Mouse (Mus musculus): ENCODE data around the gene Neu3. TPM values are rescaled to one million over a fixed set of nuclear protein-coding genes. Genes with fewer than 3 reads are reported as not detected.

The Neu3 gene
- 5.0 and 5.1 TPM in 2 replicates for polyA plus RNA-seq (2015; fragmentation: Nextera tagmentation; extraction: Ambion mirVana)

DNA sequence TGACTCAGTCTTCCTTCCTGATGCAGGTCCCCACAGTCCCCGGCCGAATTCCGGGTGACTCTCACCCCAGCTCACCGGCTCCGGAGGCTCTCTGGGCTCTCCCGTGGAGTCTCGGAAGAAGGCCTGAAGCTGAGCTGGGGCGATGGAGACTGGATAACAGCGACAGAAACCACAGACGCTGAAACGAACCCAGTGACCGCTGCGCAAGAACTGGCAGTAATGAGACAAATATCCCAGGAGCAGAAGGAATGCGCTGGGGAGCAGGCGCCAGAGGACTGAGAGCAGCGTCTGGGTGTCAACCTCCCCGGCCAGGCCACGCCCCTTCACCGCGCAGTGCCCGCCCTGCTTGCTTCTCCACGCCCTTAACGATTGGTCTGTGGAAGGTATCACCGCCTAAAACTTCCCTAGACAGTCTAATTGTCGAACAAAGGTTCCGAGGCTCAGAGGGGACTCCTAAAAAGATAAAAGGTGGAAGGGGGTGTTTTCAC, at the start of gene Neu3:
Gene Neu3, minus strand, starts transcription at position 335 of the 488 bp plus-strand sequence.
- peak within 1 kb of the TSS; percentile 35 for H3K9ac ChIP-seq
- no peaks in the 10 kb centered on the region for H3K36me3 ChIP-seq
- peak within 1 kb of the TSS; percentile 52 for H3K4me3 ChIP-seq
- no peaks in the 10 kb centered on the region for H3K9me3 ChIP-seq
- peak; percentile 94 for ATAC-seq (ENCODE audit: insufficient number of reproducible peaks, low FRiP score, low TSS enrichment, low read depth)
- peak within 1 kb of the TSS; percentile 49 for H3K4me2 ChIP-seq
- 0 out of 2 replicates have a peak, but pooled peaks cover 4% of the 10 kb centered on the region for H3K4me1 ChIP-seq
- WGBS = under 1% methylated on average over 26 of the region's 26 CpGs
- H3K27me3 ChIP-seq = no peaks in the 10 kb centered on the region
- H3K27ac ChIP-seq = peak within 1 kb of the TSS; percentile 84

- Histone ChIP-seq H3K27ac (no peak overlapping the region), H3K4me3 (no peak overlapping the region), H3K4me1 (no peaks in the 10 kb centered on the region), H3K27me3 (no peaks in the 10 kb centered on the region), H3K9me3 (no peaks in the 10 kb centered on the region), H3K9ac (no peak overlapping the region), H3K4me2 (no peak overlapping the region), H3K36me3 (no peaks in the 10 kb centered on the region)
- 1% methylated on average over 3 of the region's 3 CpGs for WGBS
- ATAC-seq (ENCODE audit: insufficient number of reproducible peaks, low FRiP score, low TSS enrichment, low read depth) = no peak
Observed at GRCm38 (mm10) chr7:99876345-99876744, 48.1 kb upstream of the Neu3 start.

GRCm38 (mm10) chr7:99875891-99876290, 47.7 kb upstream of the Neu3 start:
- no peaks in the 10 kb centered on the region for H3K9me3 ChIP-seq
- WGBS = 23% methylated on average over 5 of the region's 5 CpGs
- H3K4me3 ChIP-seq = no peak overlapping the region
- no peaks in the 10 kb centered on the region for H3K27me3 ChIP-seq
- H3K4me2 ChIP-seq = no peak overlapping the region
- H3K4me1 ChIP-seq = no peaks in the 10 kb centered on the region
- H3K9ac ChIP-seq = no peak overlapping the region
- H3K27ac ChIP-seq = no peak overlapping the region
- H3K36me3 ChIP-seq = no peaks in the 10 kb centered on the region
- ATAC-seq (ENCODE audit: insufficient number of reproducible peaks, low FRiP score, low TSS enrichment, low read depth) = no peak

DNA sequence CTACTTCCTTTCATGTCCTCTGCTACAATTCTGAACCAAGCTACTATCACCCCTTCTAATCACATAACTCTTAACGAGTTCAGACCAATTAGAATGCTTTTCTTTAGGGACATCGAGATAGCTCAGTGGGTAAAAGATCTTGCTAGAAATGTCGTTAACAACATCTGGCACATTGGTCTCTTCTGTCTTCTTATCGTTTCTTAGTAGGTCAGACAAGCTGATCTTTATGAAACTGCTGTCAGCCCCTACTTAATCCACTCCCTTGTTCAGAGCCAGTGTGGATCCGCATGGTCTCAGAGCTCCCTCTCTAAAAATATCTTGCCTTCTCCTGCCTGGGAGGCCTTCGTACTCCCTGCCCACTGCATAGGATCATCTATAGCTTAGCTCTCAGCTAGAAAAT, 45.7 kb upstream of the Neu3 start:
- no peak for ATAC-seq (ENCODE audit: insufficient number of reproducible peaks, low FRiP score, low TSS enrichment, low read depth)
- Histone ChIP-seq H3K27me3 (no peaks in the 10 kb centered on the region), H3K36me3 (no peaks in the 10 kb centered on the region), H3K4me2 (no peak overlapping the region), H3K4me3 (no peak overlapping the region), H3K4me1 (no peaks in the 10 kb centered on the region), H3K27ac (no peak overlapping the region), H3K9ac (no peak overlapping the region), H3K9me3 (no peaks in the 10 kb centered on the region)
- WGBS = 60% methylated on average over 6 of the region's 6 CpGs

DNA sequence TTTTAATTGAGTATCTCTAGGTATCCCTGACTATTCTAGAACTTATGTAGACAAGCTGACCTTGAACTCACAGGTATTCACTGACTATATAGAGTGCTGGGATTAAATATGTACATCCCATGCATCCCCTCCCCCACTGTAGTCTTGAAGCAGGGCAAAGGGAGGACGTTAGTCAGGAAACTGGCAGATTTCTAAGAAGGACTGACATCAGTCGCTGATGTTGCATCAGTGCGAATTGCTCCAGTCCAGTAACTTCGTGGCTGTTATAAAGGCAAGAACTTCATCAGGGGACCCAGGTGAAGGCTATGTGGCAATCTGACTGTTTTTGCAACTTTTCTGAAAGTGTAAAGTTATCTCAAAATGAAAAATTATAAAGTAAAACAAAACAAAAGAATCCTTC, 41.1 kb upstream of the Neu3 start:
- H3K4me3 ChIP-seq = no peak overlapping the region
- H3K27me3 ChIP-seq = no peaks in the 10 kb centered on the region
- H3K4me1 ChIP-seq = no peaks in the 10 kb centered on the region
- no peak overlapping the region for H3K27ac ChIP-seq
- no peaks in the 10 kb centered on the region for H3K36me3 ChIP-seq
- no peaks in the 10 kb centered on the region for H3K9me3 ChIP-seq
- H3K4me2 ChIP-seq = no peak overlapping the region
- 72% methylated on average over 4 of the region's 4 CpGs for WGBS
- no peak for ATAC-seq (ENCODE audit: insufficient number of reproducible peaks, low FRiP score, low TSS enrichment, low read depth)
- H3K9ac ChIP-seq = no peak overlapping the region

DNA sequence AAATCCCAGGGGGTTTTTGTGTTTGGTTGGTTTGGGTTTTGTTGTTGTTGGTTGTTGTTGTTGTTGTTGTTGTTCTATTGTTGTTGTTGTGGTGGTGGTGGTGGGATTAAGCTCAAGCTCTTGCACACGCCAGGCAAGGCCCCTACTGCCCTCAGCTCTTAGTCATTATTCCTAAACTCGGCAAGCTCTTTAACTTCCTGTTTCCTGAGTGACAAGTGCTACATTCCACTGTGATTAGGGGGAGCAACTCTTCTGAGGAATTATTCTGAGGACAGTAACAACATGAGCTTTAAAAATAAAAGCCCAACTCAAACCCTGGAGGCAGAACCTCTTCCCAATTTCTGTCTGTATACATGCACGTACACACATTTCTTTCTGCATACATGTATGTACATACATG, 37.0 kb upstream of the Neu3 start:
- Histone ChIP-seq H3K4me3 (no peak overlapping the region), H3K27me3 (no peaks in the 10 kb centered on the region), H3K9me3 (no peaks in the 10 kb centered on the region), H3K4me1 (no peaks in the 10 kb centered on the region), H3K9ac (no peak overlapping the region), H3K36me3 (no peaks in the 10 kb centered on the region), H3K27ac (no peak overlapping the region), H3K4me2 (no peak overlapping the region)
- no peak for ATAC-seq (ENCODE audit: insufficient number of reproducible peaks, low FRiP score, low TSS enrichment, low read depth)
- WGBS = 35% methylated on average over 3 of the region's 3 CpGs

DNA sequence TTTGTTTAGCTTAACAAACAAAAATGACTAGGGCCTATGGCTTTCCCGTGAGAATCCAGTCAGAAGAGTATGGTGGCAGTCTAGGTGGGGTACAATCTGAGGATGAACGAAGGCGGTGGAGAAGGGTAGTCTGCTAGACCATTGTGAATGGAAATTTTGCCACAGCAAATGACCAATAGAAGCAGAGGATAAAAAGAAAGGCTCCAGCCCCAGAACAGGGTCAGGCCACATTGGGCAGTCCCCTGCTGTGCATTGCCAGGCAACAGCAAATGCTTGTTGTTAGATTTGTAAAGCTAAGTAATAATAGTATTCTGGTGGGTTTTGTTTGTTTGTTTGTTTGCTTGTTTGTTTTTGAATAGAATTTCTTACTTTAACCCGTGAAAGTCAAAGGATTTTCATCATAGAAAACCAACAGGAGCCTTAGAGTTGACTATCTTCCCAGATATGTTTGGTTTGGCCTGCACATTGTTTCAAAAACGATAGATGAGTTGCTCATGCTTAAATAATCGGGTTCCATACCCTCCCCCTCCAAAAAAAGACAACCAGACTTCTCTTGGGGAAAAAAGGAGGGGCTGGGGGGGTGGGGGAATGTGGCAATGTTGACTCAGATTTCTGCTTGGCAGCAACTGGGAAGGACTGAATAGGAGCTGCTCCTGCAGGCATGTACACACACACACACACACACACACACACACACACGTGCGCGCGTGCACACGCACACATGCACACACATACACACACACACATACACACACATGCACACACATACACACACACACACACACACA, 36.2 kb upstream of the Neu3 start:
- no peak overlapping the region for H3K4me3 ChIP-seq
- no peaks in the 10 kb centered on the region for H3K4me1 ChIP-seq
- H3K4me2 ChIP-seq = no peak overlapping the region
- WGBS = 76% methylated on average over 11 of the region's 11 CpGs
- H3K27me3 ChIP-seq = no peaks in the 10 kb centered on the region
- no peaks in the 10 kb centered on the region for H3K36me3 ChIP-seq
- no peak overlapping the region for H3K27ac ChIP-seq
- no peaks in the 10 kb centered on the region for H3K9me3 ChIP-seq
- ATAC-seq (ENCODE audit: insufficient number of reproducible peaks, low FRiP score, low TSS enrichment, low read depth) = no peak
- H3K9ac ChIP-seq = no peak overlapping the region

GRCm38 (mm10) chr7:99863362-99863761, 35.1 kb upstream of the Neu3 start, which contains the start of gene Spcs2:
TSS of gene Spcs2 (minus strand) at chr7:99863462.
- no peaks in the 10 kb centered on the region for H3K27me3 ChIP-seq
- no peaks in the 10 kb centered on the region for H3K36me3 ChIP-seq
- 39% methylated on average over 7 of the region's 7 CpGs for WGBS
- H3K4me2 ChIP-seq = no peak within 1 kb of the TSS
- H3K9ac ChIP-seq = no peak within 1 kb of the TSS
- no peak within 1 kb of the TSS for H3K4me3 ChIP-seq
- H3K27ac ChIP-seq = no peak within 1 kb of the TSS
- 0 out of 2 replicates have a peak, but pooled peaks cover 2% of the 10 kb centered on the region for H3K4me1 ChIP-seq
- no peak for ATAC-seq (ENCODE audit: insufficient number of reproducible peaks, low FRiP score, low TSS enrichment, low read depth)
- H3K9me3 ChIP-seq = no peaks in the 10 kb centered on the region

DNA sequence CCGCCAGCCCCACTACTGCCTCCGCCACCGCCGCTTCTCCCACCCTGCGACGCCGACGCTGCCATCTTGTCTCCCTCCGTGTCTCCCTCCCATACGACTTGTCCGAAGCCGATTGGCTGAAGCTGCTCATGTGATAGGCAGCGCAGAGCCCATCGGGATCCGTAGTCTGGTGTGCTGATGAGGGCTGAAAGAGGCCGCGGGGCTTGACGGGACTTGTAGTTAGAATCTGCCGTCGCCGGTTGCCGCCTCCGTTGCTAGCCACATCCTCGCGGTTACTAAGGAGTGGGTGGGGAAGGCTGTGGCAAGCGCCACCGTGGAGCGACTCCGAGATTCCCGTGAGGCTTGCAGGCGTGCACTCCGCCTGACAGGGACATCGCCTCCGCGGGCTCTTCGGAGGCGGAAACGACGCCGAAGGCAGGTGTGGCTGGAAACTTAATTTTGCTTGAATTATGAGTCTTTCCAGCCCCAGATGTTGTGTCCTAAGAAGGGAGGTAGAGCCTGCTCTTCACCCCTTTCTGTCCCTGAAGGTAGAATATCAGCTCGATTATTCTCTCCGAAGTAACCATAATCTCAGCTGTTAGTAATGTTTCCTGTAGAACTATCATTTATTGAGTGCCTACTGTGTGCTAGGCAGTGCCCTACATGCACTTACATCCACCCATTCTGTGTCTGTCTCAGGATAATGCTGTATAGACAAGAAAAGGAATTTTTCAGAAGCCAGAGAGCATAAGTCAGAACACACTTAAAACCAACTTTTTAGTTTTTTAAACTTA, 30.8 kb upstream of the Neu3 start, which contains the start of gene Xrra1:
Gene Xrra1, plus strand, starts transcription at position 304 of the 773 bp plus-strand sequence.
- H3K36me3 ChIP-seq = 0 out of 2 replicates have a peak, but pooled peaks cover 6% of the 10 kb centered on the region
- H3K27me3 ChIP-seq = no peaks in the 10 kb centered on the region
- peak; percentile 99 for ATAC-seq (ENCODE audit: insufficient number of reproducible peaks, low FRiP score, low TSS enrichment, low read depth)
- H3K27ac ChIP-seq = peak within 1 kb of the TSS; percentile 81
- peak within 1 kb of the TSS; percentile 88 for H3K4me3 ChIP-seq
- H3K9ac ChIP-seq = peak within 1 kb of the TSS; percentile 83
- H3K9me3 ChIP-seq = no peaks in the 10 kb centered on the region
- H3K4me1 ChIP-seq = peaks cover 15% of the 10 kb centered on the region
- H3K4me2 ChIP-seq = peak within 1 kb of the TSS; percentile 74
- under 1% methylated on average over 42 of the region's 42 CpGs for WGBS

- Histone ChIP-seq H3K27me3 (no peaks in the 10 kb centered on the region), H3K4me3 (peak overlapping the region; percentile 88), H3K4me1 (peaks cover 15% of the 10 kb centered on the region), H3K4me2 (peak overlapping the region; percentile 74), H3K9me3 (no peaks in the 10 kb centered on the region), H3K9ac (peak overlapping the region; percentile 83), H3K27ac (peak overlapping the region; percentile 81), H3K36me3 (peaks cover 12% of the 10 kb centered on the region; the same call in 1 of the 2 replicates)
- ATAC-seq (ENCODE audit: insufficient number of reproducible peaks, low FRiP score, low TSS enrichment, low read depth) = peak; percentile 55
- 1% methylated on average over 19 of the region's 19 CpGs for WGBS
Observed at GRCm38 (mm10) chr7:99858175-99858812, 30.1 kb upstream of the Neu3 start.

DNA sequence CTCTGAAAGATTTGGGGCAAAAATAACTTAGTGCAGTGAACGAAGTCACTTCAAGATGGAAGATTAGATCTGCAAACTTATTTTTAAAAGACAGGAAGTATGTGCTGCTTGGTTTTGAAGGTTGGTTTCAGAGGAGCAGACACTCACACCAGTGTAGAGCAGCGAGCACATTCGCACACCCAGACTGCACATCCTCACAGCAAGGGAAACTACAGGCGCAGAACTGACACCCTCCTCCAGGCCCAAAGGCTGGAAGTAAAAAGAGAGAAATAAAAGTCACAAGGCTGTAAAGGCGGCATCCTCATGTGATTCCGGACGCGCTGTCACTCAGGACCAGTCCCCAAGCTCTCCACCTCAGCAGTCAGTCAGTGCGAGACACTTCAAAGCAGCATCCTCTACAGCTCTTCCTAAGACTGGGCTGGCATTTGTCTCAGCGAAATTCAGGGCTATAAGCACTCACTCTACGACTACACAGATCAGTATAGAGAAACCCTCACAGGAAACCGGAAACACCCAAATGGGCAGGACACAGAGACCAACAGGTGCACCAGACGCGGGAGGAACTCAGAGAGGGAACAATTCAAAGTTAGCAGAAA, 28.1 kb upstream of the Neu3 start:
- no peak overlapping the region for H3K9ac ChIP-seq
- H3K27me3 ChIP-seq = no peaks in the 10 kb centered on the region
- H3K4me3 ChIP-seq = no peak overlapping the region
- 88% methylated on average over 14 of the region's 14 CpGs for WGBS
- no peaks in the 10 kb centered on the region for H3K9me3 ChIP-seq
- no peak for ATAC-seq (ENCODE audit: insufficient number of reproducible peaks, low FRiP score, low TSS enrichment, low read depth)
- H3K4me2 ChIP-seq = no peak overlapping the region
- peaks cover 19% of the 10 kb centered on the region for H3K36me3 ChIP-seq
- peaks cover 15% of the 10 kb centered on the region for H3K4me1 ChIP-seq
- no peak overlapping the region for H3K27ac ChIP-seq

Data from limb, embryonic 15.5 days (tissue).